Mouse (Mus musculus) stomach, embryonic 16.5 days (tissue): ENCODE data around the gene Mrpl46. TPM values are rescaled to one million over a fixed set of nuclear protein-coding genes. Genes with fewer than 3 reads are reported as not detected.

Source experiments
- ATAC-seq: fragments of 200-750 bp; cut with Nextera tagmentation; 2 replicates; pipeline ENCODE4 v1.8.0; 2017; ENCODE audit warnings: moderate number of reproducible peaks, moderate TSS enrichment; ENCODE audit not compliant: insufficient read depth, low FRiP score
- H3K27ac ChIP-seq: fragments of 300-500 bp; sonication (generic); 2 replicates; pipeline ENCODE4 v1.5.1; 2014; ENCODE audit warnings: low read length
- H3K27me3 ChIP-seq: fragments of 300-500 bp; sonication (generic); 2 replicates; pipeline ENCODE4 v1.6.1; 2014; ENCODE audit warnings: low read length, control low read depth, mixed read lengths; ENCODE audit not compliant: control insufficient read depth, insufficient read depth
- H3K36me3 ChIP-seq: fragments of 300-500 bp; sonication (generic); 2 replicates; pipeline ENCODE4 v1.6.1; 2014; ENCODE audit warnings: low read length; ENCODE audit not compliant: control insufficient read depth, insufficient read depth
- H3K4me1 ChIP-seq: fragments of 300-500 bp; sonication (generic); 2 replicates; pipeline ENCODE4 v1.6.1; 2014; ENCODE audit warnings: low read length, control low read depth, mixed read lengths; ENCODE audit not compliant: control insufficient read depth, insufficient read depth
- H3K4me2 ChIP-seq: fragments of 300-500 bp; sonication (generic); 2 replicates; pipeline ENCODE4 v1.6.1; 2014; ENCODE audit warnings: low read depth, low read length, mixed read lengths
- H3K4me3 ChIP-seq: fragments of 300-500 bp; sonication (generic); replicated peaks from 2 replicates; pipeline ENCODE4 v1.5.1; 2014; ENCODE audit warnings: mild to moderate bottlenecking, low read length
- H3K9ac ChIP-seq: fragments of 300-500 bp; sonication (generic); 2 replicates; pipeline ENCODE4 v1.6.1; 2014; ENCODE audit warnings: low read length
- H3K9me3 ChIP-seq: fragments of 300-500 bp; sonication (generic); replicated peaks from 2 replicates; pipeline ENCODE4 v1.6.1; 2016; ENCODE audit warnings: low read length, control low read depth; ENCODE audit not compliant: control insufficient read depth
- WGBS: fragments of 180-500 bp; shearing (Covaris S2); extraction: QIAGEN DNeasy Blood & Tissue Kit; methylation state at CpG from one replicate; pipeline ENCODE4 v1.1.7; 2014; 5-methylcytosine and 5-hydroxymethylcytosine counted together
- polyA plus RNA-seq: library from polyadenylated mRNA; unstranded; fragments of >200 nt; fragmentation: Nextera tagmentation; extraction: Ambion mirVana; gene quantifications from 2 replicates; pipeline ENCODE4 v1.2.1, GENCODE M21; 2015

The Mrpl46 gene
- polyA plus RNA-seq, 1 experiment from 2014 or later = 63.2 TPM

GRCm38 (mm10) chr7:78753752-78754457, 29.4 kb downstream of the Mrpl46 start:
- no peaks in the 10 kb centered on the region for H3K27me3 ChIP-seq
- no peaks in the 10 kb centered on the region for H3K9me3 ChIP-seq
- no peak for ATAC-seq
- no peak overlapping the region for H3K27ac ChIP-seq
- H3K4me3 ChIP-seq = no peak overlapping the region
- 79% methylated on average over 7 of the region's 7 CpGs for WGBS
- no peaks in the 10 kb centered on the region for H3K36me3 ChIP-seq
- no peaks in the 10 kb centered on the region for H3K4me1 ChIP-seq
- H3K9ac ChIP-seq = no peak overlapping the region
- H3K4me2 ChIP-seq = no peak overlapping the region

GRCm38 (mm10) chr7:78752961-78753360, 30.4 kb downstream of the Mrpl46 start:
- H3K4me3 ChIP-seq = no peak overlapping the region
- no peak overlapping the region for H3K4me2 ChIP-seq
- H3K27me3 ChIP-seq = no peaks in the 10 kb centered on the region
- ATAC-seq = no peak
- no peaks in the 10 kb centered on the region for H3K9me3 ChIP-seq
- H3K9ac ChIP-seq = no peak overlapping the region
- 87% methylated on average over 4 of the region's 4 CpGs for WGBS
- no peak overlapping the region for H3K27ac ChIP-seq
- no peaks in the 10 kb centered on the region for H3K36me3 ChIP-seq
- H3K4me1 ChIP-seq = no peaks in the 10 kb centered on the region

GRCm38 (mm10) chr7:78743731-78744385, 39.5 kb downstream of the Mrpl46 start:
- Histone ChIP-seq H3K27ac (no peak overlapping the region), H3K4me1 (no peaks in the 10 kb centered on the region), H3K36me3 (no peaks in the 10 kb centered on the region), H3K9ac (no peak overlapping the region), H3K4me2 (no peak overlapping the region), H3K27me3 (no peaks in the 10 kb centered on the region), H3K9me3 (no peaks in the 10 kb centered on the region), H3K4me3 (no peak overlapping the region)
- no peak for ATAC-seq
- WGBS = 42% methylated on average over 5 of the region's 5 CpGs

GRCm38 (mm10) chr7:78739351-78740000, 43.9 kb downstream of the Mrpl46 start:
- no peak for ATAC-seq
- Histone ChIP-seq H3K4me2 (no peak overlapping the region), H3K9me3 (no peaks in the 10 kb centered on the region), H3K9ac (no peak overlapping the region), H3K27ac (no peak overlapping the region), H3K4me1 (no peaks in the 10 kb centered on the region), H3K4me3 (no peak overlapping the region), H3K27me3 (no peaks in the 10 kb centered on the region), H3K36me3 (no peaks in the 10 kb centered on the region)
- 69% methylated on average over 8 of the region's 8 CpGs for WGBS

GRCm38 (mm10) chr7:78737614-78738210, 45.6 kb downstream of the Mrpl46 start, which contains the start of gene Ntrk3:
Gene Ntrk3 (minus strand): TSS chr7:78738012.
- Histone ChIP-seq H3K4me1 (no peaks in the 10 kb centered on the region), H3K9ac (no peak within 1 kb of the TSS), H3K4me3 (no peak within 1 kb of the TSS), H3K9me3 (no peaks in the 10 kb centered on the region), H3K4me2 (no peak within 1 kb of the TSS), H3K27ac (no peak within 1 kb of the TSS), H3K27me3 (no peaks in the 10 kb centered on the region), H3K36me3 (no peaks in the 10 kb centered on the region)
- no peak for ATAC-seq
- WGBS = 74% methylated on average over 5 of the region's 5 CpGs

- Histone ChIP-seq H3K27me3 (no peaks in the 10 kb centered on the region), H3K4me3 (no peak overlapping the region), H3K4me2 (no peak overlapping the region), H3K4me1 (no peaks in the 10 kb centered on the region), H3K36me3 (no peaks in the 10 kb centered on the region), H3K27ac (no peak overlapping the region), H3K9me3 (no peaks in the 10 kb centered on the region), H3K9ac (no peak overlapping the region)
- 93% methylated on average over 6 of the region's 6 CpGs for WGBS
- no peak for ATAC-seq
Measured at GRCm38 (mm10) chr7:78737196-78737595, 46.1 kb downstream of the Mrpl46 start.

GRCm38 (mm10) chr7:78731391-78731790, 51.9 kb downstream of the Mrpl46 start:
- H3K4me1 ChIP-seq = no peaks in the 10 kb centered on the region
- no peaks in the 10 kb centered on the region for H3K36me3 ChIP-seq
- no peak overlapping the region for H3K4me2 ChIP-seq
- no peak for ATAC-seq
- H3K9me3 ChIP-seq = no peaks in the 10 kb centered on the region
- H3K27ac ChIP-seq = no peak overlapping the region
- H3K4me3 ChIP-seq = no peak overlapping the region
- H3K9ac ChIP-seq = no peak overlapping the region
- no peaks in the 10 kb centered on the region for H3K27me3 ChIP-seq
- 72% methylated on average over 8 of the region's 8 CpGs for WGBS
